Mouse (Mus musculus) heart, postnatal 36 days (tissue): ENCODE measurements around the gene Tcl1b5. TPM values are rescaled to one million over a fixed set of nuclear protein-coding genes. Genes with fewer than 3 reads are reported as not detected.
"Not testable (repeated sequence)": the region's sequence is repeated elsewhere in the genome, so short reads cannot be mapped to it uniquely, and the experiment has no call there.

Experiments used
- DNase-seq, 2 experiments: peaks; one replicate each; pipeline ENCODE4 v3.0.0; 2021 to 2022
- intact Hi-C: fragments of 180-260 bp; cut with DNase I; formaldehyde crosslinking; loops from one replicate; pipeline ENCODE4 v1.15.1; 2025
- total RNA-seq, 2 experiments: library from RNA; stranded (reverse); gene quantifications; 2 replicates each; pipeline ENCODE4 v1.2.3; 2021

Tcl1b5 gene
- not detected for total RNA-seq

DNA sequence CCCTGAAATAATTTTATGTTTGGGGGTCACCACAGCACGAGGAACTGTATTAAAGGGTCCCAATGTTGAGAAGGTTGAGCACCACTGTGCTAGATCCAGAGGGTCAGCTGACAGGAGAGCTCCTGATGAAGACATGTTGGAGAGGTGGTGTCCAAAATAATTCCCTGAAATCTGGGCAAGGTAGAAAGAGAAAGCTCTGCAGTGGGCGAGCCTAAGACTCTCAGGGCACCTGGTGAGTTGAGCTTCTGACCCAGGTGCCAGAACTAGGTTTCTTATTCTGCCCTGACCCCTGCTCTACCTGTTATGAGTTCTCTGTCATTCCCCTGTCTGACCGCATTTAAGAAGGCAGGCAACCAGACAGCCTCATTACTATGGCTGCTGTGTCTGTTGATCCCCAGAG lies at the start of gene Tcl1b5:
Gene Tcl1b5, plus strand, starts transcription at position 301 of the 400 bp plus-strand sequence.
- intact Hi-C loops, DNase-seq: not testable (repeated sequence)

- intact Hi-C loops: no loop called here
- DNase-seq: no peak
Measured at GRCm38 (mm10) chr12:105126516-105126915, 49.6 kb upstream of the Tcl1b5 start.

- no peak for DNase-seq
- intact Hi-C loops: no loop called here
Measured at GRCm38 (mm10) chr12:105127607-105128006, 48.5 kb upstream of the Tcl1b5 start.

DNA sequence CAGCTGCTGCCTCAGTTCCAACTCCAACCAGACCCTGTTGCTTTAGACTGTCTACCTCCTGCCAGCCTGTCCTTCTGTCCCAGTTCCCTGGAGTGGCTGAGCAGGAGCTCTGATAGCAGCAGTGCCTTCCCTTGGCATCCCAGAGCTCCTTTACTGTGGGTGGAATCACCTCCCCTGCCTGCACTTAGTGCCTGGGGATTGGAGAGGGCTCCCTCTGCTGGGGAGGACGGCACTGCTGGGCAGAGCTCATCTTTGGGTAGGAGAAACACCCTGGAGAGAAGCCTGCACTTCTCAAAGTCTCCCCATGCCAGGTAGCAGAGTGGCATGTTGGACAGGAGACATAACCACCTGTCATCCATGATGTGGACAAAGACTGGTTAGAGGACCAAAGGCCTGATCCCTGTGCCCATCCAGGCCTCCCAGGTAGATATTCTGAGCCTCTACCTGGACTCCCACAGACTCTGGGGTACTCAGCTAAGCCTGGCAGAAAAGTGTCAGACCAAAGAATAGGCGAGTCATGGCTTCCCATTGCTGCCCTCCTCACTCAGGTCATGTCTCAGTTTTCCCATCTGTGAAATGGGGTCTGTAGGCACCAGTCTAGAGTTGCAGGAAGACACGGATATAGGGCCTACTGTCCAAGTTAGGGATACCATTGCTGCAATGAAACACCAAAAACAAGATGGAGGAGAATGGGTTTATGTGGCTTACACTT lies 46.5 kb upstream of the Tcl1b5 start:
- intact Hi-C loops, DNase-seq: not testable (repeated sequence)

DNA sequence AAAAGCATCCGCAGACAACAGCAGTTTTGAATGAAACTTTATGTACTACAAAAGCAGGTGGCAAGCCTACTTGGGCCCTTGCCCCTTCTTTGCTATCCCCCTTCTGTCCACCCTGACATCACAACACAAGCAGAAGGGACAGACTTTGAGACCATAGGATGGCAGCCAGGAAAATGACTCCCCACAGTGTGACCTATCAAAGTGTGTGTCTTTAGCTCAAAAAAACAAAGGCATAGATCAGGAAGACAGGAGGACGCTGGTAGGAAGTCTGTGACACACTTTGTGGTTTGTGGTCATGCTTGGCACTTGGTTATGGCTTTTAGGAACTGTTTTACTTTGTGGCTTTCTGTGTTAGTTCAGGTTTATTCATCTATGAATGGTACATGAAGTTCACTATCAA lies 42.0 kb upstream of the Tcl1b5 start:
- intact Hi-C loops, DNase-seq: not testable (repeated sequence)

DNA sequence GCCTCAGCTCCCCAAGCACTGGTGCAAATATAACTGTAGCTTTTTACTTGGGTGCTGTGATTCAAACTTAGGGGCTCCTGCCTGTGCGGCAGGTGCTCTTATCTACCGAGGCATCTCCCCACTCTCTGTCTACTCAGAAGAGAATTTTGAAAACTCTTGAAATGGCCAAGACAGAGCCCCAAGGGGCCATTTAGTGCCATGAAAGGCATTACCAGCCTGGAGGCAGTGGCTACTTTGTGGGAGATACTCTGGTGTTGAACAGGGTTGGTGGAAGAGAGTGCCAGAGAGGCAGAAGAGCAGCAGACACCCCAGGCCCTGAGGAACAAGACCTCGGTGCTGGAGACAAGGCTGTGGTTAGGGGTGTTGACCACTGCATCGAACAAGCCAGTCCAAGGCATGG lies 41.3 kb upstream of the Tcl1b5 start:
- DNase-seq, intact Hi-C loops: not testable (repeated sequence)

DNA sequence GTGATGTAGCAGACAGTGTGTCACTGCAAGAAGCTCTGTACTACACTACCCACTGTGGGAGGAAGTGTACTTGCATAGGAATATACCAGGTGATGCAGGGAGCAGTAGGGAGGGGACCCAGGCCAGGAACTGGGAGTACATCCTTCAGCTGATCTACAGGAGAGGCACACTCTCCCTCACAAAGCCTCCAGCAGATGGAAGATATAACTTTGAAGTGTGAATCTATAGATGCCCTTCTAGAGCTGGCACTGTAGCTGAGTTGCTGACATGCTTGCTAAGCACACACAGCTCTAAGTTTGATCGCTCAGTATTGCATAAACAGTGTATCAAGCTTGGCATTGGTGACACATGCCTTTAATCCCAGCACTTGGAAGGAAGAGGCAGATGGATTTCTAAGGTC lies 38.4 kb upstream of the Tcl1b5 start:
- intact Hi-C loops: not testable (repeated sequence)

GRCm38 (mm10) chr12:105143096-105143495 lies 33.0 kb upstream of the Tcl1b5 start:
- DNase-seq: no peak
- intact Hi-C loops: no loop called here

More for the DNA sequence above, 38.4 kb upstream of the Tcl1b5 start:
- DNase-seq: not testable (repeated sequence)

DNA sequence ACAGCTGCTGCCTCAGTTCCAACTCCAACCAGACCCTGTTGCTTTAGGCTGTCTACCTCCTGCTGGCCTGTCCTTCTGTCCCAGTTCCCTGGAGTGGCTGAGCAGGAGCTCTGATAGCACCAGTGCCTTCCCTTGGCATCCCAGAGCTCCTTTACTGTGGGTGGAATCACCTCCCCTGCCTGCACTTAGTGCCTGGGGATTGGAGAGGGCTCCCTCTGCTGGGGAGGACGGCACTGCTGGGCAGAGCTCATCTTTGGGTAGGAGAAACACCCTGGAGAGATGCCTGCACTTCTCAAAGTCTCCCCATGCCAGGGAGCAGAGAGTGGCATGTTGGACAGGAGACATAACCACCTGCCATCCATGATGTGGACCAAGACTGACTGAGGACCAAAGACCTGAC lies 31.2 kb upstream of the Tcl1b5 start:
- DNase-seq, intact Hi-C loops: not testable (repeated sequence)

DNA sequence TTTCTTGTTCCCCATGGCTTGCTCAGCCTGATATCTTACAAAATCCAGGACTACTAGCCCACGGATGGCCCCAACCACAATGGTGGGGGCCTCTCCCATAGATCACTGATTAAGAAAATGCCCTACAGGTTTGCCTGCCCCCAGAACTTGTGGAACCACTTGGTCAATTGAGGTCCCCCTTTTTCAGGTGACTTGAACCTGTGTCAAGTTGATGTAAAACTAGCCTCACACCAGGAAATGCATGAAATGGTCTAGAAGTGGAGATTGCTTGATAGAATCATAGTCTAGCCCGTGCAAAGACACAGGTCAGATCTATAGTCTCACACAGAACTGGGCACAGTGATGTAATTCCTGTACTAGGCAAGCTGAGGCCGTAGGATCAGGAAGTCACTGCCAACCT lies 30.4 kb upstream of the Tcl1b5 start, which contains the start of gene Tcl1b2:
Gene Tcl1b2, plus strand, starts transcription at position 301 of the 400 bp plus-strand sequence.
- no peak for DNase-seq
- intact Hi-C loops: no loop called here

- intact Hi-C loops: not testable (repeated sequence)
- DNase-seq: peak in 1 of 2 experiments; percentile 1
Measured at GRCm38 (mm10) chr12:105155286-105155685, 20.9 kb upstream of the Tcl1b5 start.

GRCm38 (mm10) chr12:105158842-105159241 lies 17.3 kb upstream of the Tcl1b5 start:
- intact Hi-C loops: no loop called here
- no peak for DNase-seq

DNA sequence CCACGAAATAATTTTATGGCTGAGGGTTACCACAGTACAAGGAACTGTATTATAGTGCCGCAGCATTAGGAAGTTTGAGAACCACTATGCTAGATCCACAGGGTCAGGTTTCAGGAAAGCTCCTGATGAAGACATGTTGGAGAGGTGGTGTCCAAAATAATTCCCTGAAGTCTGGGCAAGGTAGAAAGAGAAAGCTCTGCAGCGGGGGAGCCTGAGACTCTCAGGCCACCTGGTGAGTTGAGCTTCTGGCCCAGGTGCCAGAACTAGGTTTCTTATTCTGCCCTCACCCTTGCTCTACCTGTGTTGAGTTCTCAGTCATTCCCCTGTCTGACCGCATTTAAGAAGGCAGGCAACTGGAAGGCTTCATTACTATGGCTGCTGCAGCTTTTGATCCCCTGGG lies 16.8 kb upstream of the Tcl1b5 start, which contains the start of gene Tcl1b1:
Gene Tcl1b1, plus strand, starts transcription at position 301 of the 400 bp plus-strand sequence.
- DNase-seq: no peak
- intact Hi-C loops: no loop called here

- no peak for DNase-seq
- intact Hi-C loops: no loop called here
Measured at GRCm38 (mm10) chr12:105166734-105167133, 9.4 kb upstream of the Tcl1b5 start.

DNA sequence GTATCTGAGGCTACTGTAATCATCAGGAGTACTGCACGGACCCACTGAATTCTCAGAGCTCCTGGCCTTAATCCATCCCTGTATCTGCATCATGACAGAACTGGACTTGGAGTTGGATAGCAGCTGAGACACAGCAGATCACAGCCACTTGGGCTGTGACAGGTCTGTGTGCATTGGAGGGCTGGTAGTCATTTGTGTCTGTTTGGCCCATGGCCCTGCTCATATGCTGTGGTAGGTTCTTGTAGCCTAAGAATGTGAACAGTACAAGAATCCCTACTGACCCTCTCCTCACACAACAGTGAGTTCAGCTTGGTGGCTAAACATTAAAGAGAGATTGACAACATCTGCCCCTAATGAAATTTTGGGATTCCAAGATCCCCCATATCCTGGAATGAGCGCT lies 2.8 kb upstream of the Tcl1b5 start:
- intact Hi-C loops: no loop called here
- DNase-seq: no peak

- DNase-seq: peak; percentile 13 to 64
- intact Hi-C loops: not testable (repeated sequence)
Measured at GRCm38 (mm10) chr12:105174318-105174717, 1.8 kb upstream of the Tcl1b5 start.

DNA sequence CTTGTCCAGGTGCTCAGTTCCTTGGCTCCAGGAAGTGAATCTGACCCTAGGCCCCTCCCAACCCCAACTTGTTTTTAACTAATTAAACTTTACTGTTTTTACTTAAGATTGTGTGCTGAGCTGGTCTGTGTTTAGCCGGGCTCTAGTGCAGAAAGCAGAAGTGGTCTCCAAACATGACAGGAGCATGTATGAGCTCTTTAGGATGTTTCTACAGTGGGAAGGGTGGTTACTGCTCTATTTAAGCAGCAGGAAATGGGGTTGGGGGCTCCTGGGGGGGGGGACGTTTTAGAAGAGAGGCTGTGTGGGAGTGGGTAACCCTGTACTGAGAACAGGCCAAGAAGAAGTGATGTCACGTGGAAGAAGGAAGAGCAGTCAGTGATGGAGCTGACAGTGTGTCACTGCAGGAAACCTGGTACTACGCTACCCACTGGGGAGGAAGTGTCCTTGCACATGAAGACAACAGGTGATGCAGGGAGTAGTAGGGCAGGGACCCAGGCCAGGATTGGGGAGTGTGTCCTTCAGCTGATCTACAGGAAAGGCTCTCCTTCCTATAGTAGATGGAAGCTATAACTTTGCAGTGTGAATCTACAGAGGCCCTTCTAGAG lies 5.0 kb downstream of the Tcl1b5 start:
- intact Hi-C loops, DNase-seq: not testable (repeated sequence)

- intact Hi-C loops: not testable (repeated sequence)
- peak in 1 of 2 experiments; percentile 8 for DNase-seq
Measured at GRCm38 (mm10) chr12:105188980-105189379, 12.8 kb downstream of the Tcl1b5 start.

GRCm38 (mm10) chr12:105190743-105191142 lies 14.6 kb downstream of the Tcl1b5 start, which contains the start of gene Tcl1b3:
Tcl1b3 (plus strand) TSS chr12:105191043.
- DNase-seq, intact Hi-C loops: not testable (repeated sequence)

- DNase-seq, intact Hi-C loops: not testable (repeated sequence)
Measured at GRCm38 (mm10) chr12:105199684-105200497, 23.7 kb downstream of the Tcl1b5 start.

GRCm38 (mm10) chr12:105201657-105202056 lies 25.5 kb downstream of the Tcl1b5 start, which contains the start of gene Tcl1b4:
Tcl1b4 (plus strand) TSS chr12:105201957.
- intact Hi-C loops, DNase-seq: not testable (repeated sequence)
